Mouse (Mus musculus): ENCODE data around the gene Dennd4b. TPM values are rescaled to one million over a fixed set of nuclear protein-coding genes. Genes with fewer than 3 reads are reported as not detected.
"Not testable (repeated sequence)": the region's sequence is repeated elsewhere in the genome, so short reads cannot be mapped to it uniquely, and the experiment has no call there.

Dennd4b gene
- total and polyA plus RNA-seq, 3 experiments: 9.8 to 45.3 (median 27.8) TPM

DNA sequence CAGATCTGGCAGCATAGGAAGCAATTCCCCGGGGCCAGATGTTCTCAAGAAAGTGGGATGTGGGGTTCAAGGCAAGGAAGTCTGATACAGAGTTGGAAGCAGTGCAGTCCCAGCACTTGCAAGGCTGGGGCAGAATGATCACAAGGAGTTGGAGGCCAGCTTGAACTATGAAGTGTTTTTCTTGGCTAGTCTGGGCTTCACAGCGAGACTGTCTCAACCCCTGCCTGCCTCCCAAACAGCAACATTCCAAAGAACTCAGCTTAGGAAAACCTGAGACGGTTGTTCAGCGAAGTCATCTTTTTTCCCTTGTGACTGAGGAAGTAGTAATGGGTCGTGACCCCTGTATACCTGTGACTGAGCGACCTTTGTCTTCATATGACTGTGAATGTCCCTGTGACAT lies 14.2 kb upstream of the Dennd4b start:
- Histone ChIP-seq H3K9me3 (replicated peaks; ENCODE audit: low read length) (no peaks in the 10 kb centered on the region), H3K27me3 (replicated peaks) (no peaks in the 10 kb centered on the region), H3K9ac (ENCODE audit: insufficient read depth, low read depth) (no peak overlapping the region), H3K27ac (ENCODE audit: insufficient read depth, low read depth) (no peak overlapping the region), H3K4me1 (ENCODE audit: control insufficient read depth in 1 of 2, insufficient read depth in 2 of 2) (peaks cover 3 to 23% of the 10 kb centered on the region in 2 experiments; a peak in 3 of 4 replicates), H3K4me2 (ENCODE audit: insufficient read depth, low read depth, poor library complexity, severe bottlenecking) (no peak overlapping the region), H3K36me3 (replicated peaks in 1 of 2; ENCODE audit: control insufficient read depth in 1 of 2, insufficient read depth in 1 of 2, low read length in 1 of 2) (peaks cover 15 to 21% of the 10 kb centered on the region in 2 experiments), H3K79me2 (replicated peaks; ENCODE audit: control insufficient read depth, extremely low read depth, insufficient read depth, poor library complexity, severe bottlenecking) (peaks cover 32% of the 10 kb centered on the region), H3K4me3 (replicated peaks in 1 of 3; ENCODE audit: low read depth in 2 of 3, low read length in 2 of 3, poor library complexity in 1 of 3) (no peak overlapping the region)
- dilution Hi-C loops (cut with MboI; ENCODE audit: extremely low pct_ligation_motif_present, extremely low pct_unique_long_range_greater_than_20kb, low sequenced_read_pairs) (no loop called here), in situ Hi-C loops (cut with MboI; ENCODE audit: low pct_ligation_motif_present, low pct_unique_long_range_greater_than_20kb, low sequenced_read_pairs) (no loop called here)
- TF ChIP-seq UBTF (IDR thresholded peaks at IDR 0.05; ENCODE audit: low read depth, low read length): no peak
- TF ChIP-seq IRF4 (IDR thresholded peaks at IDR 0.05; ENCODE audit: low read depth, low read length): no peak
- no peak for TF ChIP-seq RCOR1 (conservative IDR thresholded peaks at IDR 0.05; ENCODE audit: low read depth, low read length)
- no peak for TF ChIP-seq MAX (IDR thresholded peaks at IDR 0.05; ENCODE audit: low read length)
- no peak for TF ChIP-seq RAD21 (IDR thresholded peaks at IDR 0.05; ENCODE audit: low read depth, low read length)
- TF ChIP-seq MAZ (IDR thresholded peaks at IDR 0.05; ENCODE audit: low read depth, low read length): no peak
- TF ChIP-seq MAFK (IDR thresholded peaks at IDR 0.05; ENCODE audit: insufficient replicate concordance, low read length): no peak
- TF ChIP-seq SIN3A (IDR thresholded peaks at IDR 0.05; ENCODE audit: low read length): no peak
- no peak for TF ChIP-seq JUND (conservative IDR thresholded peaks at IDR 0.05; ENCODE audit: low read depth, low read length)
- no peak for TF ChIP-seq CTCF (conservative IDR thresholded peaks at IDR 0.05 in 1 of 2, IDR thresholded peaks at IDR 0.05 in 1 of 2; ENCODE audit: low read depth in 2 of 2, low read length in 2 of 2)
- TF ChIP-seq POLR2A (IDR thresholded peaks at IDR 0.05; ENCODE audit: low read depth, low read length): no peak
- no peak for TF ChIP-seq EP300 (IDR thresholded peaks at IDR 0.05; ENCODE audit: low read length)
- TF ChIP-seq CHD2 (IDR thresholded peaks at IDR 0.05; ENCODE audit: low read length): no peak
- no peak for TF ChIP-seq NRF1 (IDR thresholded peaks at IDR 0.05; ENCODE audit: low read depth, low read length)
- TF ChIP-seq ZC3H11A (IDR thresholded peaks at IDR 0.05; ENCODE audit: low read depth, low read length): no peak
- DNase-seq (ENCODE audit: extremely low read depth): no peak

DNA sequence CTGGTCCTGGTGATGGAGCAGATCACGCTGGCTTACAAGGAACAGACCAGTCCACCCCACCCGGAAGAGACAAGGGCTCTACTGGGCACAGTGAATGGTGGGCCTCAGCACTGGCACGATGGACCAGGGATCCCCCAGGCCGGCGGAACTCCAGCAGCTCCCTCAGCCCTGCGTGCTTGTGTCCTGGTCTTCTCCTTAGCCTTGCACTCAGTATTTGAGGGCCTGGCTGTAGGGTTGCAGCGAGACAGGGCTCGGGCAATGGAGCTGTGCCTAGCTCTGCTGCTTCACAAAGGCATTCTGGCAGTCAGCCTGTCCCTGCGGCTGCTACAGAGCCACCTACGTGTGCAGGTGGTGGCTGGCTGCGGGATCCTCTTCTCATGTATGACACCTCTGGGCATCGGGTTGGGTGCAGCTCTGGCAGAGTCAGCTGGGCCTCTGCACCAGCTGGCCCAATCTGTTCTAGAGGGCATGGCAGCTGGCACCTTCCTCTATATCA lies 13.2 kb upstream of the Dennd4b start:
- DNase-seq (ENCODE audit: extremely low read depth); dilution Hi-C loops (cut with MboI; ENCODE audit: extremely low pct_ligation_motif_present, extremely low pct_unique_long_range_greater_than_20kb, low sequenced_read_pairs); H3K4me3 ChIP-seq (replicated peaks in 1 of 3; ENCODE audit: low read depth in 2 of 3, low read length in 2 of 3, poor library complexity in 1 of 3); H3K4me2 ChIP-seq (ENCODE audit: insufficient read depth, low read depth, poor library complexity, severe bottlenecking); in situ Hi-C loops (cut with MboI; ENCODE audit: low pct_ligation_motif_present, low pct_unique_long_range_greater_than_20kb, low sequenced_read_pairs); H3K9me3 ChIP-seq (replicated peaks; ENCODE audit: low read length); H3K9ac ChIP-seq (ENCODE audit: insufficient read depth, low read depth); H3K27ac ChIP-seq (ENCODE audit: insufficient read depth, low read depth); H3K27me3 ChIP-seq (replicated peaks): not testable (repeated sequence)
- peaks cover 15 to 21% of the 10 kb centered on the region in 2 experiments for H3K36me3 ChIP-seq (replicated peaks in 1 of 2; ENCODE audit: control insufficient read depth in 1 of 2, insufficient read depth in 1 of 2, low read length in 1 of 2)
- H3K79me2 ChIP-seq (replicated peaks; ENCODE audit: control insufficient read depth, extremely low read depth, insufficient read depth, poor library complexity, severe bottlenecking): peaks cover 42% of the 10 kb centered on the region
- peaks cover 0 to 27% of the 10 kb centered on the region in 2 experiments; a peak in 2 of 4 replicates for H3K4me1 ChIP-seq (ENCODE audit: control insufficient read depth in 1 of 2, insufficient read depth in 2 of 2)

DNA sequence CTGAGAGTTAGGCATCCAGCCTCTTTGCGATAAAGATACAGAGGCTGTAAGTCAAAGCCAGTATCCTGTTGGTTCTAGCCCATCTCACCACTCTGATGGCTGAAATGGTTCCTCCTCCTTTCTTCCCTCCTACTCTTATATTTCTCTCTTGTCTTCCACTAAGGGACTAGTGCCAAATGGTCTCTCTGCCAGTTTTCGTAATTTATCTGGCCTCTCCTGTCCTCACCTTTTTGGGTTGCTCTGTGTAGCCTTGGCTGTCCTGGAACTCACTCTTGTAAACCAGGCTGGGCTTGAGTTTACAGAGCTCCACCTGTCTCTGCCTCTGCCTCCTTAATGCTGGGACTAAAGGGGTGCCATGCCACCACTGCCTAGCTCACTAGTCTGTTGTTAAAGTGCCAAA lies 12.3 kb upstream of the Dennd4b start:
- in situ Hi-C loops (cut with MboI; ENCODE audit: low pct_ligation_motif_present, low pct_unique_long_range_greater_than_20kb, low sequenced_read_pairs); H3K9me3 ChIP-seq (replicated peaks; ENCODE audit: low read length); DNase-seq (ENCODE audit: extremely low read depth); H3K4me3 ChIP-seq (replicated peaks in 1 of 3; ENCODE audit: low read depth in 2 of 3, low read length in 2 of 3, poor library complexity in 1 of 3); H3K27me3 ChIP-seq (replicated peaks); H3K4me2 ChIP-seq (ENCODE audit: insufficient read depth, low read depth, poor library complexity, severe bottlenecking); dilution Hi-C loops (cut with MboI; ENCODE audit: extremely low pct_ligation_motif_present, extremely low pct_unique_long_range_greater_than_20kb, low sequenced_read_pairs); H3K9ac ChIP-seq (ENCODE audit: insufficient read depth, low read depth); H3K27ac ChIP-seq (ENCODE audit: insufficient read depth, low read depth): not testable (repeated sequence)
- peaks cover 23 to 29% of the 10 kb centered on the region in 2 experiments for H3K36me3 ChIP-seq (replicated peaks in 1 of 2; ENCODE audit: control insufficient read depth in 1 of 2, insufficient read depth in 1 of 2, low read length in 1 of 2)
- peaks cover 6 to 32% of the 10 kb centered on the region in 2 experiments for H3K4me1 ChIP-seq (ENCODE audit: control insufficient read depth in 1 of 2, insufficient read depth in 2 of 2)
- H3K79me2 ChIP-seq (replicated peaks; ENCODE audit: control insufficient read depth, extremely low read depth, insufficient read depth, poor library complexity, severe bottlenecking): peaks cover 50% of the 10 kb centered on the region

DNA sequence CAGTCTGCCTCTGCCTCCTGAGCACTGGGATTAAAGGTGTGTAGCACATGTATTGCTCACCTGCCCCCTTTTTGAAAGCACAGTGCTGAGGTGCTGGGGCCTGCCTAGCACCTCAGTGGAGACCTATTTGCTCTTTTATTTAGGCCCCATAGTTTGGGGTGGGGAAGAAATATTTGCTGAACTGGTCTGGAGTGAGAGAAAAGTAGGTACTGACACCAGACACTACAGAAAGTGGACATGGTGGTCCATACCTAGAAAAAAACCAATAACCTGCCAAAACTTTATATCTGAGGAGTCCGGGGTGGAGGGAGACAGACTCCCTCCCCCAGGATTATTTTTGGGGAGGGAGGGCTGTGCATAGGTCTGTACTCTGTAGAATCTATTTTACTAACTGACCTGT lies 11.8 kb upstream of the Dennd4b start:
- DNase-seq (ENCODE audit: extremely low read depth); H3K9me3 ChIP-seq (replicated peaks; ENCODE audit: low read length); H3K27me3 ChIP-seq (replicated peaks); H3K27ac ChIP-seq (ENCODE audit: insufficient read depth, low read depth); H3K4me3 ChIP-seq (replicated peaks in 1 of 3; ENCODE audit: low read depth in 2 of 3, low read length in 2 of 3, poor library complexity in 1 of 3); dilution Hi-C loops (cut with MboI; ENCODE audit: extremely low pct_ligation_motif_present, extremely low pct_unique_long_range_greater_than_20kb, low sequenced_read_pairs); in situ Hi-C loops (cut with MboI; ENCODE audit: low pct_ligation_motif_present, low pct_unique_long_range_greater_than_20kb, low sequenced_read_pairs): not testable (repeated sequence)
- Histone ChIP-seq H3K79me2 (replicated peaks; ENCODE audit: control insufficient read depth, extremely low read depth, insufficient read depth, poor library complexity, severe bottlenecking) (peaks cover 55% of the 10 kb centered on the region), H3K36me3 (replicated peaks in 1 of 2; ENCODE audit: control insufficient read depth in 1 of 2, insufficient read depth in 1 of 2, low read length in 1 of 2) (peaks cover 26 to 34% of the 10 kb centered on the region in 2 experiments), H3K4me1 (ENCODE audit: control insufficient read depth in 1 of 2, insufficient read depth in 2 of 2) (peaks cover 8 to 36% of the 10 kb centered on the region in 2 experiments), H3K4me2 (ENCODE audit: insufficient read depth, low read depth, poor library complexity, severe bottlenecking) (peak overlapping the region; percentile 29), H3K9ac (ENCODE audit: insufficient read depth, low read depth) (peak overlapping the region; percentile 85; the same call in 1 of the 2 replicates)

Data from CH12.LX (cell line).